Mouse (Mus musculus) CH12F3 (cell line): ENCODE data around the gene Irf3.

Experiments used
- in situ Hi-C: fragments of 300-500 bp; cut with MboI; formaldehyde crosslinking; loops from 2 replicates; pipeline ENCODE4 v1.14.3; 2020; ENCODE audit warnings: low sequenced_read_pairs

Irf3 gene

DNA sequence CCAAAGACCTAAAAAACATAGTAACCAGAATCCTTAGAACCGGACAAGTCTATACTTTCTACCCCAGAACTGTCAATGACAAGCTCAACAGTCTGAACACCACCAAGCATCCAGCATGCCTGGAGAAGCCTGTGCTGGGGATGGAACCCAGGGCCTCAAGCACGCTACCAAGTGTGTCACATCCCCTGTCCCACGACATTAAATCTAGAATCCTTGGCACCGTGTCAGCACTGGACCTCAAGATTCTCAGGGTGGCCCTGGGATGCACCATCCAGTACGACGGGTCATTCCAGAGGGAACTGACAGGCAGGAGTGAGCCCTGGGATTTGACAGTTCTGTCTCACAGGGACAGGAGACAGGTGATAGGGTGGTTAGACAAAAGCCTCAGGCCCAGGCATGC, 32.5 kb downstream of the Irf3 start:
- in situ Hi-C loops, result no loop called here

DNA sequence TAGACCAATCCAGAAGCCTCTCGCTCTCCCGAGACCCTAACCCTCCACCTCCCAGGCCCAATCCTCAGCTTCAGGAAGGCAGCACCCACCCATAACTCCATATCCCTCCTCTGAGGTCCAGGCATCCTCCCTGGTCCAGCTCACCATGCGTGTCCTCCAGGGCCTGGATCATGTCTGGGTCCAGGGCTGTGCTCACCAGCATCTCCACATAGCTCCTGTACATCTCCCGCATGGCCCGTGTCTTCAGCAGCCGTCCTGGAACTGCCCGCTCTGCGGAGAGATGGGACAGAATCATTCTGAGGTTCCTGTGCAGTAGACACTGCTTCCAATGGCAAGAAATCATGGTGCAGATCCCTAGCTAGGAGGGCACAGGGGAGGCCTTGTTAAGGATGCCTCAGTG, 33.4 kb downstream of the Irf3 start:
- in situ Hi-C loops, result no loop called here

GRCm38 (mm10) chr7:45033722-45034359, 36.4 kb downstream of the Irf3 start:
- in situ Hi-C loops, result no loop called here

DNA sequence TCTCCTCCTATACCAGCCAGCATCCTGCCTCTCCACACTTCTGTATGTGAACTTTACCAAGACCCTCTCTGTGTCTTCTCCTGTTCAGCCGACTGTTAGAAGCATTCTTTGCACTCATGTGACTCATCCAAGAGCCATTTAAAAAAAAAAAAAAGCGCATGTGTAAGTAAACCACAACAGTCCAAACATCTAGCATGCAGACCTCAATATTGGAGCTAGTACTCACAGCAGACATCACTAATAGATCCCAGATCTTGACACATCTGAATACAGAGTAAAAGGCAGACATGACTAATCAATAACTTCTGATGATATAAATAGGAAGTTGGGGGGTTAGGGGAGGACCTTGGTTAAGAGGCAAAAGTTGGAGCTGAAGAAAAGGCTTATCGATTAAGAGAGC, 38.2 kb downstream of the Irf3 start:
- in situ Hi-C loops, result no loop called here

DNA sequence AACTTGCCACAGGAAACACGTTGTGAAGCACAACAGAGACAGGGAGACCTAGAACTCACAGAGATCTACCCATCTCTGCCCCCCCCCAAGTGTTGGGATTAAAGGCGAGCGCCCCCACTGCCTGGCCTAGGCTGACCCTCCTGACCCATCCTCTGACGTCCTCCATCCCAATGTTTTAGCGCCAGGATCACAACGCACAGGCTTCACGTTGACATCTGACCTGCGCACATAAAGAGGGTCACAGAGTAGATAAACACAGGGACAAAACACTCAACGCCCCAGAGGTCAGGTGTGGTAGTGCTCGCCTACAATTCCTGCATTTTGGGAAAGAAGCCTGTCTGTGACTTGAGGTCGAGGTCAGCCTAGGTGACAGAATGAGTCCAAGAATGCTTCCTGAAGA, 39.3 kb downstream of the Irf3 start:
- in situ Hi-C loops, result no loop called here

DNA sequence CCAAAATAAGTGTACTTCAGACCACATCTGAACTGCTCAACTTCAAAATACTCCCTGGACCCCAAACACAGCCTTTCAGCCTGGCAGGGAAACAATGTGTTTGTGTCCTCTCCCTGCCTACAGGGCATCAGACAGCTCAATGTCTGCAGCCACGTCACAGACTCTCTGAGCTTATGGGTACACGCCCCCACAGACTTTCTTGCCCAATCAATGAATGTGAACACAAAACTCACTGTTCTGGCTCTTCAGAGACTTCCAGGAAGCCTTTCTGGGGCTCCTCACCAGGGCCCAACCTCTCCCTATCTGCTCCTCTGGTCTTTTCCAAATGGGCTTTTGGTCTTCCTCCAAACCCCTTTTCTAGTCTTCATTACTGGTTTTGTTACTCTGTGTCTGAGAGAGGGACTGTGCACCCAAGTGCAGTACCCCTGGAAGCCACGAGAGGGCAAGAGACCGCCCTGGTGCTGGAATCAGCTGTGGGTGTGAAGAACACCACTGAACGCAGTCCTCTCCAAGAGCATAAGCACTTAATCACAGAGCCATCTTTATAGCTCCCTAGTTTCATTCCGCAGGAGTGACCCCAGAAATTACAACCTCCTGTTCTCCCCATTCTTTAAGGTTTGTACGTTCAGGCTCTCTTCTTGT, 40.4 kb downstream of the Irf3 start:
- in situ Hi-C loops, result no loop called here

DNA sequence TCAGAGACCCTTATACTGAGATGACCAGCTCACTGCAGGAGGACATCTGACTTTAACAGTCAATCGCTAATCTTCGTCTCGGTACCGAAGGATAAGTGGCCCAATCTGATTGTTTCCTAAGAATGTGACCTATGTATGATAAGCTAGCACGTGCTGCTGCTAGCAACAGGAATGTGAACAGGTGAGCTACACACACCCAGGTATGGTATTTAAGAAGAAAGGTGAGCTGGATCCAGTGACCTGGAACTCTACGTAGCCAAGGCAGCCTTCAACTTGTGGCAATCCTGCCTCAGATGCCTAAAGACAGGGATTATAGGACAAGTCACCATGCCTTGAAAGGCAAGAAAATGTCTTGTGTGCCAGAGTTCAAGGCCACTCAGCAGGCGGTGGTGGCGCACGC, 41.0 kb downstream of the Irf3 start:
- in situ Hi-C loops, result no loop called here

DNA sequence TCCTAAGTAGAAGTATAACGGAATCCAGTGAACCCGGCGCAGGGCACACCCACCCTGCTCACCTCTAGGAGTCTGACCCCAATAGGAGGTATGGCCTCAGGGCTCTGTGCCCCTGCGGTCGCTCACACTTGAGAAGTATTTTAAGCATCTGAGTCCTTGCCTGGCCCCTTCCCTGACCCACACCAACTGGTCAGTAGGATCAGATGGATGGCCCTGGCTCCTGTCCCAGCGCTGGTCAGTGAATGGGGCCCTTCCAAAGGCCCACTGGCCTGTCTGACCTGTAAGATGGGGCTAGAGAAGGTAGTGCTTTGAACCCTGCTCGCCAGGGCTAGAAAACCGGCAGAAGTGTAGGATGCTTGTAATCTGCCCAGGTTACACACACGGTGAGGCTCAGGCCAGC, 43.4 kb downstream of the Irf3 start:
- in situ Hi-C loops, result no loop called here

- in situ Hi-C loops, result no loop called here
Observed at GRCm38 (mm10) chr7:45043307-45043706, 45.9 kb downstream of the Irf3 start.

GRCm38 (mm10) chr7:45045741-45046140, 48.3 kb downstream of the Irf3 start:
- in situ Hi-C loops, result no loop called here

GRCm38 (mm10) chr7:45046853-45047350, 49.5 kb downstream of the Irf3 start:
- in situ Hi-C loops, result no loop called here

DNA sequence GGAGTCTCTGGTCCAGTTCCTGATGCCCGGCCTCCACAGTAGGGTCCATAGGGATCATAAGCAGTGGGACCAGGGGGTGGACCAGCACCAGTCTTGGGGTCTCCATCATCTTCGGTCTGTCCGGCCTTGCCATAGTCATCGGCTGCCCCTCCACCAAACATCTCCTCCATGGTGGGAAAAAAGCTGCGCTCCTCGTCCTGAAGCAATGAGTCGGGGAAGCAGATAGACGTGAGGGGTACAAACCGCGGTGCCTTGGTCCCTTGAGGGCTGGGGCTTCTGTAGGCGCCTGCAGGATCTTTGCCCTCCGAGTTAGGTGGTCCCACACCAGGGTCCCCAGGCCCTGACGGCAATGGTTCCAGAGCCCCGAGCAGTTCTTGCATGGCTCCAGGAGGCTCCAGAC, 50.0 kb downstream of the Irf3 start:
- in situ Hi-C loops, result no loop called here

GRCm38 (mm10) chr7:45048001-45048890, 50.8 kb downstream of the Irf3 start:
- in situ Hi-C loops, result no loop called here

DNA sequence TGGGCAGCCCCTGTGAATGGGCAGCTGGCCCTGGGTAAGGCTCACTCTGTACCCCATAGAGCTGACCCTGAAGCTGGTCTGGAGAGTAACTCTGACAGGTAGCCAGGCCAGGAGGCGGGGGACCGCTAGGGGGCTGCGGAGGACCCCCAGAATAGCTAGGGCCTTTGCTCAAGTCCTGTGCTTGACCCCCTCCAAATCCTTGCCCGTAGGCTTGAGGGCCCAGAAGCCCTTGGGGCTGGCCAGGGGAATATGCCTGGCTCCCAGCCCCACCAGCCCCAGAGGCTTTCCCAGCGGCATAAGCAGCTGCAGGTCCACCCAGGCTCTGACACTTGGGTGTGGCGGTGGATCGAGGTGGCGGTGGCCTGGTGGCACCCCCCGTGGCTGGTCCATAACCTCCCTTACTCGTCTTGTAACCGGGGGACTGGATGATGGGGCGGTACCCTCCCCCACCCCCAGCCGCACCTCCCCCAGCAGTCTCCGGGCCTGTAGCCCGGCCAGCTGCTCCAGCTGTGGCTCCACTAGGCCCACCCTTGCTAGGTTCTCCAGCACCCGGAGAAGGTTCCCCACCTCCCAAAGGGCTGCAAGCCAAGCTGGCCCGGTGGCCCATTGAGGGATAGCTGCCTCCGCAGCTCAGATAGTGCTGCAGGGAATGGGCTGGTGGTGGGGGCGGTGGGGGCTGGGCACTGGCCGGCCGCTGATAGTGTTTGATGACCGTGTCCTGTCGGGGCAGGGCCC, 51.6 kb downstream of the Irf3 start:
- in situ Hi-C loops, result no loop called here

DNA sequence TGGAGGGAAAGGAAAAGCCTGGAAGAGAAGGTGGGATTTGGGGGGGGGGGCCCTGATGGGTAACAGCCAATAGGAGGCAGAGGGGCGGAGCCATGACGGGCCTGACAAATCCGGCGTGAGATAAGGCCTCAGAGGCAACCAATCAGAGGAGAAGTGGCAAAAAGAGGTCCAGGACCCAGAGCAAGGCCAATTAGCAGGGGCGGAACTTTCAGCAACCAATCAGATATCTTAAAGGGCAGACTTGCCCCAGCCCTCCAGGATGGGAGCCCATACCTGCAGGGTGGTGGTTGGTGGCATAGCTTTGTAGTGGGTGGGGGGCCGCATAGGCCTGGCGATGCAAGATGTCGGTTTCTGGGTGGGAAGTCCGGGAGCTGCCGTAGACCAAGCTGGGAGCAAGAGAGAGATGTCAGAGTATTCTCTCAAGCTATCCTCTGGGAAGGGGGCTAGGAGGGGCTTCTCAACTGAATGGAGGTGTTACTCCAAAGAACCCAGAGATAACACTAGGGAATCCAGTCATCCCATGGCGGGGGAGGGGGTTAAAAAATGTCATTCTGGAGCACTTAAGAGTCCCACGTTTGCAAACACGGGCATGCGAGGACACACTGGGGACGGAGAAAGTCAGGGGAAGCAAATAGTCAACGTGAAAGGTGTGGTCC, 53.6 kb downstream of the Irf3 start:
- in situ Hi-C loops, result no loop called here

DNA sequence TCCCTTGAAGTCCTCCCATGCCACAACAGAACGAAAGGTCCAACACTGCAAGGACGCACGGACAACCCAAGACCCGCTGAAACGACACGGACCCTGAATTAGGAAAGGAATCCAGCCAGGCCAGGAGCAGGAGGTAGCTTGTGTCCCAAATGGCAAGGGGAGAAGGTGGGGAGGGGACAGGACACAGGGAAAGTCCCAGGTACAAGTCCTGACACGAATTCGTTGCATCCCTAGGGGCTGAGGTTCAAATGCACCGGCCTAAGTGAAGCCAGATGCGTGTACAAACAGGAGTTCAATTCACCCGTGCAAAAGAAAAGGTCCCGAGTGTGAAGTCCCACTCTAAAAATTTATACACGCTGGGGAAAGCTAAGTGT, 54.1 kb downstream of the Irf3 start:
- in situ Hi-C loops, result no loop called here
